Mouse (Mus musculus) lung, adult 2 months (tissue): ENCODE results near the gene D17Wsu92e. TPM values are rescaled to one million over a fixed set of nuclear protein-coding genes. Genes with fewer than 3 reads are reported as not detected.
A peak's percentile ranks its signal among the peaks of the same experiment; 100 is the strongest.

ENCODE experiments used
- DNase-seq: peaks from one replicate; pipeline ENCODE4 v3.0.0; 2022
- H3K4me1 ChIP-seq: fragments of 200-500 bp; 2 replicates; pipeline ENCODE4 v1.6.1; 2011; ENCODE audit warnings: low read length; ENCODE audit not compliant: control insufficient read depth, insufficient read depth
- H3K4me3 ChIP-seq: fragments of 200-500 bp; replicated peaks from 2 replicates; pipeline ENCODE3; 2011; ENCODE audit warnings: low read depth, mild to moderate bottlenecking, control low read depth, low read length; ENCODE audit errors: extremely low read depth
- CTCF ChIP-seq: fragments of 200-500 bp; IDR thresholded peaks from 2 replicates; pipeline ENCODE4 v1.5.1; 2011; ENCODE audit warnings: mild to moderate bottlenecking, low read length, control low read depth; ENCODE audit not compliant: insufficient read depth
- POLR2A ChIP-seq: fragments of 200-500 bp; IDR thresholded peaks from 2 replicates; pipeline ENCODE4 v1.6.1; 2011; ENCODE audit warnings: low read depth, mild to moderate bottlenecking, control low read depth, low read length, borderline replicate concordance; ENCODE audit errors: extremely low read depth
- WGBS: fragments of 180-500 bp; shearing (Covaris S2); methylation state at CpG from one replicate; pipeline ENCODE4 v1.1.7; 2018; 5-methylcytosine and 5-hydroxymethylcytosine counted together
- polyA plus RNA-seq: library from polyadenylated mRNA; depleted of rRNA; stranded (reverse); fragments of >200 nt; gene quantifications from 2 replicates; pipeline ENCODE4 v1.2.3, GENCODE M21; 2012

The D17Wsu92e gene
- polyA plus RNA-seq, 1 experiment, result 131 TPM

GRCm38 (mm10) chr17:27791556-27791955 lies 28.9 kb downstream of the D17Wsu92e start:
- Histone ChIP-seq H3K4me3 (no peak overlapping the region), H3K4me1 (peaks cover 22% of the 10 kb centered on the region)
- WGBS, result 51% methylated on average over 2 of the region's 2 CpGs
- no peak for DNase-seq
- TF ChIP-seq CTCF (no peak), POLR2A (no peak)

- Histone ChIP-seq H3K4me1 (peaks cover 17% of the 10 kb centered on the region), H3K4me3 (no peak overlapping the region)
- no peak for DNase-seq
- WGBS, result 87% methylated on average over 2 of the region's 2 CpGs
- TF ChIP-seq POLR2A, result no peak
- no peak for TF ChIP-seq CTCF
Observed at GRCm38 (mm10) chr17:27790976-27791375, 29.5 kb downstream of the D17Wsu92e start.

- TF ChIP-seq CTCF (no peak), POLR2A (no peak)
- peaks cover 17% of the 10 kb centered on the region for H3K4me1 ChIP-seq
- 56% methylated on average over 5 of the region's 5 CpGs for WGBS
- DNase-seq, result no peak
- H3K4me3 ChIP-seq, result no peak overlapping the region
Observed at GRCm38 (mm10) chr17:27790015-27790414, 30.4 kb downstream of the D17Wsu92e start.

- DNase-seq, result no peak
- TF ChIP-seq CTCF (no peak), POLR2A (no peak)
- 75% methylated on average over 6 of the region's 6 CpGs for WGBS
- Histone ChIP-seq H3K4me3 (no peak overlapping the region), H3K4me1 (peaks cover 15% of the 10 kb centered on the region)
Observed at GRCm38 (mm10) chr17:27788456-27789172, 31.8 kb downstream of the D17Wsu92e start.

GRCm38 (mm10) chr17:27783567-27783966 lies 36.9 kb downstream of the D17Wsu92e start:
- DNase-seq, result no peak
- Histone ChIP-seq H3K4me1 (peaks cover 2% of the 10 kb centered on the region), H3K4me3 (no peak overlapping the region)
- WGBS, result 83% methylated on average over 4 of the region's 4 CpGs
- TF ChIP-seq POLR2A, result no peak
- TF ChIP-seq CTCF, result 0 out of 2 replicates have a peak, but pooled peaks have one; percentile 2

- 64% methylated on average over 5 of the region's 5 CpGs for WGBS
- no peak for DNase-seq
- Histone ChIP-seq H3K4me3 (no peak overlapping the region), H3K4me1 (peaks cover 6% of the 10 kb centered on the region)
- TF ChIP-seq CTCF, result no peak
- TF ChIP-seq POLR2A, result no peak
Observed at GRCm38 (mm10) chr17:27781059-27781687, 39.3 kb downstream of the D17Wsu92e start.

GRCm38 (mm10) chr17:27779755-27780154 lies 40.7 kb downstream of the D17Wsu92e start:
- TF ChIP-seq POLR2A, result no peak
- no peak for TF ChIP-seq CTCF
- H3K4me1 ChIP-seq, result peaks cover 6% of the 10 kb centered on the region
- H3K4me3 ChIP-seq, result no peak overlapping the region
- no peak for DNase-seq
- WGBS, result 67% methylated on average over 3 of the region's 3 CpGs

GRCm38 (mm10) chr17:27778671-27779355 lies 41.6 kb downstream of the D17Wsu92e start:
- Histone ChIP-seq H3K4me1 (peaks cover 6% of the 10 kb centered on the region), H3K4me3 (no peak overlapping the region)
- DNase-seq, result no peak
- TF ChIP-seq CTCF, result no peak
- TF ChIP-seq POLR2A, result no peak
- WGBS, result 79% methylated on average over 9 of the region's 9 CpGs

- H3K4me1 ChIP-seq, result peaks cover 6% of the 10 kb centered on the region
- TF ChIP-seq POLR2A (no peak), CTCF (no peak)
- WGBS, result 26% methylated on average over 6 of the region's 6 CpGs
- no peak overlapping the region for H3K4me3 ChIP-seq
- DNase-seq, result no peak
Observed at GRCm38 (mm10) chr17:27777823-27778222, 42.6 kb downstream of the D17Wsu92e start.
